Mouse (Mus musculus) myocyte (in vitro differentiated cells): ENCODE measurements around the gene Ppil6. TPM values are rescaled to one million over a fixed set of nuclear protein-coding genes. Genes with fewer than 3 reads are reported as not detected.

Experiments used
- H3K27me3 ChIP-seq: one replicate; pipeline ENCODE4 v1.6.1; 2011; ENCODE audit not compliant: control insufficient read depth, insufficient read depth, insufficient read length
- H3K36me3 ChIP-seq: one replicate; pipeline ENCODE4 v1.6.1; 2011; ENCODE audit not compliant: control insufficient read depth, insufficient read depth
- H3K4me2 ChIP-seq: one replicate; pipeline ENCODE4 v1.6.1; 2011; ENCODE audit warnings: low read depth, control low read depth
- H3K4me3 ChIP-seq: one replicate; pipeline ENCODE4 v1.5.1; 2011; ENCODE audit warnings: mild to moderate bottlenecking, control low read depth, moderate library complexity
- H3K79me2 ChIP-seq: one replicate; pipeline ENCODE4 v1.6.1; 2011; ENCODE audit not compliant: control insufficient read depth, insufficient read depth
- H3ac ChIP-seq: one replicate; pipeline ENCODE4 v1.6.1; 2011; ENCODE audit not compliant: control insufficient read depth, insufficient read length
- CEBPB ChIP-seq: IDR thresholded peaks from 2 replicates; pipeline ENCODE4 v1.6.1; 2011; ENCODE audit warnings: mild to moderate bottlenecking, moderate library complexity; ENCODE audit not compliant: poor library complexity, insufficient read depth, severe bottlenecking
- E2F4 ChIP-seq: IDR thresholded peaks from one replicate; pipeline ENCODE4 v1.6.1; 2011; ENCODE audit warnings: mild to moderate bottlenecking, control low read depth, moderate library complexity; ENCODE audit not compliant: insufficient read depth
- MAX ChIP-seq: IDR thresholded peaks from one replicate; pipeline ENCODE4 v1.6.1; 2011; ENCODE audit warnings: low read depth, mild to moderate bottlenecking, control low read depth
- MYOD1 ChIP-seq, 3 experiments: IDR thresholded peaks; one replicate each; pipeline ENCODE4 v1.6.1; 2011; ENCODE audit warnings: control low read depth in 2 of 3, low read depth in 2 of 3, mild to moderate bottlenecking in 2 of 3, moderate library complexity in 1 of 3; ENCODE audit not compliant: insufficient read length in 2 of 3, control insufficient read depth in 1 of 3
- MYOG ChIP-seq, 3 experiments: IDR thresholded peaks; one replicate each; pipeline ENCODE4 v1.6.1; 2011; ENCODE audit warnings: control low read depth in 2 of 3, low read depth in 2 of 3, mild to moderate bottlenecking in 2 of 3; ENCODE audit not compliant: insufficient read length in 2 of 3, control insufficient read depth in 1 of 3, insufficient read depth in 1 of 3
- POLR2A ChIP-seq: IDR thresholded peaks from one replicate; pipeline ENCODE4 v1.6.1; 2011; ENCODE audit warnings: low read depth, mild to moderate bottlenecking, control low read depth, moderate library complexity; ENCODE audit not compliant: insufficient read length
- POLR2AphosphoS2 ChIP-seq: IDR thresholded peaks from one replicate; pipeline ENCODE4 v1.6.1; 2011; ENCODE audit warnings: low read depth, control low read depth; ENCODE audit not compliant: insufficient read length
- REST ChIP-seq: IDR thresholded peaks from one replicate; pipeline ENCODE4 v1.6.1; 2011; ENCODE audit warnings: mild to moderate bottlenecking, control low read depth, moderate library complexity; ENCODE audit not compliant: insufficient read depth, insufficient read length
- SRF ChIP-seq: IDR thresholded peaks from one replicate; pipeline ENCODE4 v1.6.1; 2011; ENCODE audit warnings: low read depth; ENCODE audit not compliant: control insufficient read depth, insufficient read length
- TCF12 ChIP-seq: IDR thresholded peaks from one replicate; pipeline ENCODE4 v1.6.1; 2011; ENCODE audit warnings: mild to moderate bottlenecking, control low read depth; ENCODE audit not compliant: poor library complexity, insufficient read depth, severe bottlenecking
- TCF3 ChIP-seq: IDR thresholded peaks from one replicate; pipeline ENCODE4 v1.6.1; 2011; ENCODE audit warnings: low read depth, control low read depth; ENCODE audit not compliant: insufficient read length
- USF1 ChIP-seq: IDR thresholded peaks from one replicate; pipeline ENCODE4 v1.6.1; 2011; ENCODE audit warnings: low read depth, mild to moderate bottlenecking, control low read depth, moderate library complexity
- polyA plus RNA-seq: library from polyadenylated mRNA; unstranded; fragments of >200 nt; fragmentation: generic; extraction: Trizol; gene quantifications from one replicate; pipeline ENCODE4 v1.2.1, GENCODE M21; 2012; ENCODE audit warnings: missing spikeins

Ppil6 gene
- polyA plus RNA-seq, 1 experiment = 0.64 TPM

GRCm38 (mm10) chr10:41514301-41514700 is 24.1 kb downstream of the Ppil6 start:
- no peak overlapping the region for H3K4me3 ChIP-seq
- no peak for TF ChIP-seq POLR2AphosphoS2
- no peak for TF ChIP-seq USF1
- no peak for TF ChIP-seq POLR2A
- TF ChIP-seq TCF3 = no peak
- TF ChIP-seq MYOG (IDR thresholded peaks at IDR 0.05; ENCODE audit: control insufficient read depth in 1 of 3, insufficient read depth in 1 of 3, insufficient read length in 2 of 3, low read depth in 2 of 3) = no peak
- TF ChIP-seq E2F4 = no peak
- TF ChIP-seq MYOD1 (IDR thresholded peaks at IDR 0.05; ENCODE audit: control insufficient read depth in 1 of 3, insufficient read length in 2 of 3, low read depth in 2 of 3) = no peak
- no peaks in the 10 kb centered on the region for H3K79me2 ChIP-seq
- H3K4me2 ChIP-seq = no peak overlapping the region
- no peak overlapping the region for H3ac ChIP-seq
- no peaks in the 10 kb centered on the region for H3K27me3 ChIP-seq
- no peaks in the 10 kb centered on the region for H3K36me3 ChIP-seq

- peaks cover 4% of the 10 kb centered on the region for H3K79me2 ChIP-seq
- H3K27me3 ChIP-seq = no peaks in the 10 kb centered on the region
- TF ChIP-seq POLR2AphosphoS2 (no peak), TCF12 (no peak), MAX (no peak), REST (no peak), TCF3 (no peak), CEBPB (no peak), E2F4 (no peak), USF1 (no peak), POLR2A (no peak), MYOG (IDR thresholded peaks at IDR 0.05; ENCODE audit: control insufficient read depth in 1 of 3, insufficient read depth in 1 of 3, insufficient read length in 2 of 3, low read depth in 2 of 3) (no peak), SRF (no peak), MYOD1 (IDR thresholded peaks at IDR 0.05; ENCODE audit: control insufficient read depth in 1 of 3, insufficient read length in 2 of 3, low read depth in 2 of 3) (no peak)
- no peaks in the 10 kb centered on the region for H3K36me3 ChIP-seq
- H3K4me2 ChIP-seq = no peak overlapping the region
- no peak overlapping the region for H3K4me3 ChIP-seq
- H3ac ChIP-seq = no peak overlapping the region
Measured at GRCm38 (mm10) chr10:41514921-41515320, 24.7 kb downstream of the Ppil6 start.

GRCm38 (mm10) chr10:41518508-41518980 is 28.3 kb downstream of the Ppil6 start:
- no peak for TF ChIP-seq TCF12
- no peak for TF ChIP-seq POLR2A
- no peak for TF ChIP-seq E2F4
- TF ChIP-seq MYOD1 (IDR thresholded peaks at IDR 0.05; ENCODE audit: control insufficient read depth in 1 of 3, insufficient read length in 2 of 3, low read depth in 2 of 3) = no peak
- no peak for TF ChIP-seq SRF
- no peak for TF ChIP-seq TCF3
- no peak for TF ChIP-seq MYOG (IDR thresholded peaks at IDR 0.05; ENCODE audit: control insufficient read depth in 1 of 3, insufficient read depth in 1 of 3, insufficient read length in 2 of 3, low read depth in 2 of 3)
- no peak for TF ChIP-seq CEBPB
- no peak for TF ChIP-seq MAX
- no peak for TF ChIP-seq REST
- no peak for TF ChIP-seq USF1
- no peak for TF ChIP-seq POLR2AphosphoS2

DNA sequence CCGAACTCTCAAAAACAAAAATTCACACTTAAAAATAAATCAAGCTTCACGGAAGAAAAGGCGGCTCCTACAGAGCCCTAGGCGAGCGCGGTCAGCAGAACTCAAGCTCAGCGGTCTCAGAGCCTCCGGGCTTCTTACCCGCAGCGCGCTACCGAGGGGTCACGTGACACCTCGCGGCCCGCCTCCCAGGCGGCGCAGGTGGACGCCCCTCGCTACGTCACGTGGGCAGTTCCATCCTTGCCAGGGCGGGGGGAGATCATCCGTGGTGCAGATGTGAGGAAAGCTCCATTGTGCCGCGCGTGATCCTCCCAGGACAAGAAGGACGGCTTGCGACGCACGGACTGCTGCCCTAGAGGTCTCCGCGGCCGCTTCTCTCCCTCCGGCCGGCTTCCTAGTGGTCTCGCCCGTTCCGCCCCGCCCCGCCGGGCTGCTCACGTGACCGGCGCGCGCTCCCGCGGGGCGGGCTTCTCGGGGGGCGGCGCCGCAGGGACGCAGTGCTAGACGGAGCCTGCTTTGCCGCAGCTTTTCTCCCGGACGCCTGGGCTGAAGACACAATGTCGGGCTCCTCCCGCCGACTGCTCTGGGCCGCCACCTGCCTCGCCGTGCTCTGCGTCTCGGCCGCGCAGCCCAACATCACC is 28.9 kb downstream of the Ppil6 start, which contains the start of gene Cd164:
Gene Cd164, plus strand, starts transcription at position 434 of the 638 bp plus-strand sequence.
- Histone ChIP-seq H3K4me3 (peak within 1 kb of the TSS; percentile 75), H3K4me2 (peak within 1 kb of the TSS; percentile 88)
- TF ChIP-seq CEBPB = no peak
- no peak for TF ChIP-seq SRF
- peak in 2 of 3 experiments; percentile 59 to 79 for TF ChIP-seq MYOD1 (IDR thresholded peaks at IDR 0.05; ENCODE audit: control insufficient read depth in 1 of 3, insufficient read length in 2 of 3, low read depth in 2 of 3)
- peak; percentile 90 for TF ChIP-seq POLR2A
- TF ChIP-seq TCF12 = no peak
- TF ChIP-seq USF1 = peak; percentile 89
- peak; percentile 5 for TF ChIP-seq REST
- peak; percentile 10 for TF ChIP-seq TCF3
- TF ChIP-seq MYOG (IDR thresholded peaks at IDR 0.05; ENCODE audit: control insufficient read depth in 1 of 3, insufficient read depth in 1 of 3, insufficient read length in 2 of 3, low read depth in 2 of 3) = peak in 2 of 3 experiments; percentile 43 to 50
- TF ChIP-seq POLR2AphosphoS2 = peak; percentile 99
- TF ChIP-seq MAX = no peak
- TF ChIP-seq E2F4 = no peak

More at GRCm38 (mm10) chr10:41518508-41518980, 28.3 kb downstream of the Ppil6 start:
- peak overlapping the region; percentile 75 for H3K4me3 ChIP-seq
- no peaks in the 10 kb centered on the region for H3K27me3 ChIP-seq
- peak overlapping the region; percentile 59 for H3K4me2 ChIP-seq
- peaks cover 41% of the 10 kb centered on the region for H3K79me2 ChIP-seq
- H3K36me3 ChIP-seq = peaks cover 5% of the 10 kb centered on the region
- peak overlapping the region; percentile 62 for H3ac ChIP-seq

More for the DNA sequence above, 28.9 kb downstream of the Ppil6 start, which contains the start of gene Cd164:
- Histone ChIP-seq H3K27me3 (no peaks in the 10 kb centered on the region), H3K36me3 (peaks cover 10% of the 10 kb centered on the region), H3K79me2 (peaks cover 46% of the 10 kb centered on the region), H3ac (peak within 1 kb of the TSS; percentile 62)
